Mouse (Mus musculus): Measurements from ENCODE around the gene T2.

DNA sequence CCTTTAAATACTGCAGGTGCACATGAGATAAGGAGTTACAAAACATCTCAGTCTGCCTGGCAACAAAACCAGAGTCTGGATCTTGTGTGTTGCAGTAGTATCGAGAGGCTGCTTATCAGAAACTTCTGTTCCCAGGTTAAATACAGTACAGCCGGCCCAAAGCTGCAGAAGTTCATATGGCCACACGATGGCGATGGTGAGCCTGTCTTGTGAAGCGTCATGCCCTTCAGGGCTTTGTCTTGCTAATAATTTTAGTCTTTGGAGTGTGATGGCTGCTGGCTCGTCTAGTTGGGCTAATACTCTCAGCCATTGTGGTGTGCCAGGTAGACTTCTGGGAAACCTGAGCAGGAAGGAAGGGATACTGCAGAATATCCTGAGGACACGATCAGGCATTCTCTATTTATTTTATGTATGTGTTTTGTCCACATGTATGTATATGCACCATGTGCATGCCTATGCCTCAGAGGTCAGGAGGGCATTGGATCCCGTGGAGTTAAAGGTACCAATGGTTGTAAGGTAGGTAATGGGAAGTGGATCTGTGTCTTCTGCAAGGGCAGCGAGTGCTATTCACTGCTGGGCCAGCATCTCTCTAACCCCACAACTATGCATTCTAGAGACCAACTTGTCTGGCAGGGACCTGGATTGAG, 107.8 kb downstream of the T2 start:
- no peak for TF ChIP-seq GATA1 (IDR thresholded peaks at IDR 0.05; ENCODE audit: borderline replicate concordance, low read length)
- TF ChIP-seq FLI1 (IDR thresholded peaks at IDR 0.05; ENCODE audit: low read length): no peak

All from megakaryocyte, embryonic 14.5 days (primary cell).